Mouse (Mus musculus): ENCODE measurements around the gene Tmem206. TPM values are rescaled to one million over a fixed set of nuclear protein-coding genes. Genes with fewer than 3 reads are reported as not detected.

Tmem206 gene
- total RNA-seq (2018; cell fraction: chromatin; rRNA removed): 10 to 100 TPM in 23 of 26 experiments, 1 to 10 TPM in 3; 5.9 to 95.6 (median 32.8) TPM
- total RNA-seq (2018; cell fraction: cytosol; rRNA removed): 10 to 100 TPM; 37.3 to 87.6 (median 63.9) TPM
- total RNA-seq (2018; cell fraction: nucleus; rRNA removed): 100 to 1,000 TPM in 9 of 26 experiments, 10 to 100 TPM in 17; 18.7 to 147 (median 77.3) TPM
- 54.6 to 94.7 TPM (median 76.4 TPM) in 3 replicates for polyA plus RNA-seq (2018)

DNA sequence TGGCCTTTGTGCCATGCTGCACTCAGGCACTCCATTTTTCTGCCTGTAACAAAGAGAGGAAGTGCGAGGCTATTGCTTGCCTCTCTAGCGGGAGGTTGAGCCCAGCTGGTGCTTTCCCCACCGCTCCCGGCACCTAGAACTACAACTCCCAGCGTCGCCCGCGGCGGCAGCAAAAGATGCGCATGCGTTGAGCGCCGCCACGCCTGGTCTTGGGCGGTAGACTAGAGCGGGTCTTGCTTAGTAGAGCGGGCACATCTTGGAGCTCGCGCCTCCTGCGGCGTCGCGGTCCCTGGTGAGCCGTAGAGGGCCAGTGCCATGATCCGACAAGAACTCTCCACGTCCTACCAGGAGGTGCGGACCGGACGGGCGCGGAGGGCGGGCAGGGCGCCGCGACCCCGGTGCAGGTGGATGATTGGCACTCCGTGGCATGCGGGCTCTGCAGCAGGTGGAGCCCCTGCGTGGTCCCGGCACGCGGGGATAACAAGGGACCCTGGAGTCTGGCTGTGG, at the start of gene Tmem206:
TSS of gene Tmem206 (plus strand) at position 187 of the 507 bp plus-strand sequence.
- WGBS (ENCODE audit: missing documents): 1% methylated on average over 41 of the region's 42 CpGs
- peaks cover 43% of the 10 kb centered on the region for H3K79me2 ChIP-seq (ENCODE audit: inconsistent target)
- peak within 1 kb of the TSS; percentile 98 for H3K27ac ChIP-seq
- H3K36me3 ChIP-seq (ENCODE audit: inconsistent target): no peaks in the 10 kb centered on the region
- peak within 1 kb of the TSS; percentile 61 for H3K4me3 ChIP-seq (ENCODE audit: inconsistent target)

GRCm38 (mm10) chr1:191276181-191276580, 49.5 kb upstream of the Tmem206 start:
- WGBS (ENCODE audit: missing documents): 92% methylated on average over 7 of the region's 7 CpGs
- no peaks in the 10 kb centered on the region for H3K36me3 ChIP-seq (ENCODE audit: inconsistent target)
- H3K79me2 ChIP-seq (ENCODE audit: inconsistent target): peaks cover 79% of the 10 kb centered on the region
- H3K27ac ChIP-seq: peak overlapping the region; percentile 58
- no peak overlapping the region for H3K4me3 ChIP-seq (ENCODE audit: inconsistent target)

GRCm38 (mm10) chr1:191277549-191278059, 48.1 kb upstream of the Tmem206 start:
- Histone ChIP-seq H3K4me3 (ENCODE audit: inconsistent target) (no peak overlapping the region), H3K36me3 (ENCODE audit: inconsistent target) (no peaks in the 10 kb centered on the region), H3K27ac (peak overlapping the region; percentile 32), H3K79me2 (ENCODE audit: inconsistent target) (peaks cover 72% of the 10 kb centered on the region)
- 52% methylated on average over 14 of the region's 14 CpGs for WGBS (ENCODE audit: missing documents)

GRCm38 (mm10) chr1:191278324-191278723, 47.4 kb upstream of the Tmem206 start:
- no peaks in the 10 kb centered on the region for H3K36me3 ChIP-seq (ENCODE audit: inconsistent target)
- no peak overlapping the region for H3K4me3 ChIP-seq (ENCODE audit: inconsistent target)
- H3K27ac ChIP-seq: peak overlapping the region; percentile 5; the same call in 1 of the 2 replicates
- WGBS (ENCODE audit: missing documents): 78% methylated on average over 4 of the region's 4 CpGs
- peaks cover 65% of the 10 kb centered on the region for H3K79me2 ChIP-seq (ENCODE audit: inconsistent target)

- Histone ChIP-seq H3K4me3 (ENCODE audit: inconsistent target) (no peak overlapping the region), H3K36me3 (ENCODE audit: inconsistent target) (no peaks in the 10 kb centered on the region), H3K27ac (peak overlapping the region; percentile 72), H3K79me2 (ENCODE audit: inconsistent target) (peaks cover 49% of the 10 kb centered on the region)
- 17% methylated on average over 7 of the region's 7 CpGs for WGBS (ENCODE audit: missing documents)
These were observed 44.5 kb upstream of the Tmem206 start for GRCm38 (mm10) chr1:191281171-191281570.

DNA sequence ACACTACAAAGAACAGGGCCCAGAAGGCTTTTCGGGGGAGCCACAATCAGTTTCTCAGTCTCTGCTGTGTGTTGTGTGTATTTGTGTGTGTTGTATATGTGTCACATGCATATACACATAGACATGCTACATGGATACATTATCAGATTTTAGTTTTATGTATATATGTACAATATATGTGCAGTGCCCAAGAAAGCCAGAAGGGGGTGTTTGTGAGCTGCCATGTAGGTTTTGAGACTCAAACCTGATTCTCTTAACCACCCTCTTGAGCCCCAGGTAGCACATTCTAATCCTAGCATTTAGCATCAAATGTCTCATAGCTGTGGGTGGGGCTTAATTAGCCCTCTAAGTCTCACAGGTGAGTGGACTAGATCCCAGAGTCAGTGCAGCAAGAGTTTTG, 43.4 kb upstream of the Tmem206 start:
- no peak overlapping the region for H3K4me3 ChIP-seq (ENCODE audit: inconsistent target)
- H3K79me2 ChIP-seq (ENCODE audit: inconsistent target): peaks cover 38% of the 10 kb centered on the region
- 83% methylated on average over 1 of the region's 1 CpGs for WGBS (ENCODE audit: missing documents)
- H3K27ac ChIP-seq: no peak overlapping the region
- H3K36me3 ChIP-seq (ENCODE audit: inconsistent target): no peaks in the 10 kb centered on the region

- Histone ChIP-seq H3K36me3 (ENCODE audit: inconsistent target) (no peaks in the 10 kb centered on the region), H3K79me2 (ENCODE audit: inconsistent target) (peaks cover 27% of the 10 kb centered on the region), H3K4me3 (ENCODE audit: inconsistent target) (no peak overlapping the region), H3K27ac (no peak overlapping the region)
- 79% methylated on average over 13 of the region's 13 CpGs for WGBS (ENCODE audit: missing documents)
These were observed 42.3 kb upstream of the Tmem206 start for GRCm38 (mm10) chr1:191283110-191284040.

DNA sequence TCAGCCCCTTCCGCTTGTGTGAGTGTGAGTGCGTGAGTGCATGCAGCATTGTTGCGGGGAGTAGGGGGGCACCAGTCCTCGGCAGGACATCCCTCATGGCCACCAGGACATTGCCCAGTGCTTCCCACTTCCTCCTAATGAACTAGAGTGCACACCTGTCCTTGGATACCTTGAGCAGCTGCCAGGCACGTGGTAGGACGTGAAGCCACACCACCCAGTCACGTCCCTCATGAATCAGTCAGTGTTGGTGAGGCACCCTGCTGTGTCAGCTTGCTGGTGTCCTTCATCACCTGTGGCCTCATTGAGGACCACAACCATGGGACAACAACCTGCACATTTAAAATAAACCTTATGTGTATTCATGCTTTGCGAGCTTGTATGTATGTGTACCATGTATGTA, 41.2 kb upstream of the Tmem206 start:
- Histone ChIP-seq H3K4me3 (ENCODE audit: inconsistent target) (no peak overlapping the region), H3K36me3 (ENCODE audit: inconsistent target) (no peaks in the 10 kb centered on the region), H3K79me2 (ENCODE audit: inconsistent target) (peaks cover 16% of the 10 kb centered on the region), H3K27ac (no peak overlapping the region)
- WGBS (ENCODE audit: missing documents): 94% methylated on average over 6 of the region's 8 CpGs

DNA sequence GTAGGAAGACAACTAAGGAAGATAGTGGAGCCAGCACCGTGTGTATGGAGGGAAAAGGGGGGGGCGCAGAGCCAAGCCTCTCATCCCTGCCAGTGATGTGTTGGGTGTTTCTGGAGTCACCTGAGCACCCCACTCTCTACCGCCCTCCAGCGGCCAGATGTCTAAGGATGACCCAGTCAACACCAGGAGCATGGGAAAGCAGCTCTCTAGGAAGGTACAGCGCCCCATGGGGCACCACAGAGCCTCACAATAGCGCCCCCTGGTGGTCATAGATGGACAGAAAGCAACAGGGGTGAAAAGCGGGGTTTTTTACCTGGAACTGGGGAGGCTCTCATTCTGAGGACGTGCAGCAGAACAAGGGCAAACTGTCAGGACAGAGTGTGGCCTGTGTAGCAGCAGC, 37.0 kb upstream of the Tmem206 start:
- Histone ChIP-seq H3K79me2 (ENCODE audit: inconsistent target) (no peaks in the 10 kb centered on the region), H3K4me3 (ENCODE audit: inconsistent target) (no peak overlapping the region), H3K27ac (no peak overlapping the region), H3K36me3 (ENCODE audit: inconsistent target) (no peaks in the 10 kb centered on the region)
- WGBS (ENCODE audit: missing documents): 55% methylated on average over 8 of the region's 8 CpGs

DNA sequence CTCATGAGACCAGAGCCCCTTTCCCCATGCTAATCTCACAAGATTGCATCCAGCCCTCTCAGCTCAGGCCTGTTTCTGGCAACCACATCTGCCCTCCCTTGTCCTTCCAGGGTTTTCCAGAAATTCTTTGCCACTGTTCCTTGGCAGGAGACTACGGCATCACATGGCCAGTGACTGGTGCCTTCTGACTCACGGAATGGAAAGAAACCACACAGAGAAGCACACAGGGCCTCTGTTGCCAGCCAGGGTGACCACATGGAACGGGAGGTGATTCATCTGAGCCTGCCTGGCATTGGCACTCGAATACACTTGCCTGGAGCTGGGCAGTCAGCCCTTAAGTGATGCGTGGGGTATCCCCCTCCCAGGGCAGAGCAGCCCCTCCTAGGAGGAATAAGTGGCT, 33.4 kb upstream of the Tmem206 start:
- no peaks in the 10 kb centered on the region for H3K79me2 ChIP-seq (ENCODE audit: inconsistent target)
- WGBS (ENCODE audit: missing documents): 50% methylated on average over 5 of the region's 5 CpGs
- H3K27ac ChIP-seq: peak overlapping the region; percentile 80

GRCm38 (mm10) chr1:191293051-191293450, 32.7 kb upstream of the Tmem206 start:
- Histone ChIP-seq H3K4me3 (ENCODE audit: inconsistent target) (no peak overlapping the region), H3K36me3 (ENCODE audit: inconsistent target) (no peaks in the 10 kb centered on the region), H3K79me2 (ENCODE audit: inconsistent target) (no peaks in the 10 kb centered on the region), H3K27ac (peak overlapping the region; percentile 80)
- WGBS (ENCODE audit: missing documents): 100% methylated on average over 2 of the region's 2 CpGs

More for the DNA sequence above, 33.4 kb upstream of the Tmem206 start:
- no peak overlapping the region for H3K4me3 ChIP-seq (ENCODE audit: inconsistent target)
- H3K36me3 ChIP-seq (ENCODE audit: inconsistent target): no peaks in the 10 kb centered on the region

GRCm38 (mm10) chr1:191293996-191294795, 31.5 kb upstream of the Tmem206 start:
- Histone ChIP-seq H3K4me3 (ENCODE audit: inconsistent target) (no peak overlapping the region), H3K79me2 (ENCODE audit: inconsistent target) (no peaks in the 10 kb centered on the region), H3K36me3 (ENCODE audit: inconsistent target) (no peaks in the 10 kb centered on the region), H3K27ac (no peak overlapping the region)
- 93% methylated on average over 9 of the region's 9 CpGs for WGBS (ENCODE audit: missing documents)

GRCm38 (mm10) chr1:191295784-191296183, 29.9 kb upstream of the Tmem206 start:
- no peaks in the 10 kb centered on the region for H3K36me3 ChIP-seq (ENCODE audit: inconsistent target)
- H3K4me3 ChIP-seq (ENCODE audit: inconsistent target): no peak overlapping the region
- no peaks in the 10 kb centered on the region for H3K79me2 ChIP-seq (ENCODE audit: inconsistent target)
- H3K27ac ChIP-seq: no peak overlapping the region
- WGBS (ENCODE audit: missing documents): 94% methylated on average over 3 of the region's 3 CpGs

GRCm38 (mm10) chr1:191296445-191296844, 29.3 kb upstream of the Tmem206 start:
- no peak overlapping the region for H3K27ac ChIP-seq
- H3K36me3 ChIP-seq (ENCODE audit: inconsistent target): no peaks in the 10 kb centered on the region
- WGBS (ENCODE audit: missing documents): 92% methylated on average over 5 of the region's 5 CpGs
- H3K4me3 ChIP-seq (ENCODE audit: inconsistent target): no peak overlapping the region
- no peaks in the 10 kb centered on the region for H3K79me2 ChIP-seq (ENCODE audit: inconsistent target)

All from macrophage (primary cell).